Mouse (Mus musculus): ENCODE measurements around the gene Gm20388.

Gene Gm20388

DNA sequence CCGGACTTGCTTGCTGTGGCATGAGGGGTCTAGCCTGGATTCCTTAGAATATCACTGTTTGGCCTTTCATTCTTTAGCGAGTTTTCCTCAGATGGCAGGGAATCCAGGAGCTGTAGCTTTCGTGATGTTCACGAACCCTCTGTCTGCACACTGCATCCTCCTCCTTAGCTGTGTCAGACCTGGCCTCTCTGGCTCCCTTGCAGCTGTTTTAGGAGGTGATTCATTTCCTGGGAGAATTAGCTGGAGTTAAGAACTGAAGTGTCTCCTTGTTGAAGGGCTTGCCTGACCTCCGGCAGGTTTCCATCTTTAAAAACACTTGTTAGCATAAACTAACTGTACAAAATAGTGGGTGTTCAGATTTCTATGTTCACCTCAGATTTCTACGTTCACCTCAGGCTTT, 4343.3 kb downstream of the Gm20388 start:
- DNase-seq, result no peak

DNA sequence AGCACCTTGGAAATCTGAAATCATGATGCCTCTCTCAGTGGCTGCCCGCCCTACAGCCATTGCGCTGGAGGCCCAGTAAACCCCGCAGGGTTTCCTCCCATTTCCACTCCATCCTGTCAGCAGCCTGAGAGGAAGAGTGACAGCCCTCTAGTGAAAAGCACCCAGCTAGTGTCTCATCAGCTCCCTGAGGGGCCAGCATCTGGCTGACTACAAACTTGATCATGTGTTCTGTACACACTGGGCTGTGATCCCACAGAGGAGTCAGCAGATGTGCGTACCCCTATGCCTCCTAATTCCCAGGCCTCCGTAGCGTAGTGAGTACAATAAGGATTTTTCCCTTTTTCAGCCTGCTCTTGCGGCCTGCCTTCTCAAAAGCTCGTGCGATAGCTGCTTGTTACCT, 4346.2 kb downstream of the Gm20388 start:
- no peak for DNase-seq

GRCm38 (mm10) chr8:124257363-124257762, 4346.7 kb downstream of the Gm20388 start:
- no peak for DNase-seq

GRCm38 (mm10) chr8:124259146-124259545, 4348.5 kb downstream of the Gm20388 start:
- DNase-seq, result no peak

DNA sequence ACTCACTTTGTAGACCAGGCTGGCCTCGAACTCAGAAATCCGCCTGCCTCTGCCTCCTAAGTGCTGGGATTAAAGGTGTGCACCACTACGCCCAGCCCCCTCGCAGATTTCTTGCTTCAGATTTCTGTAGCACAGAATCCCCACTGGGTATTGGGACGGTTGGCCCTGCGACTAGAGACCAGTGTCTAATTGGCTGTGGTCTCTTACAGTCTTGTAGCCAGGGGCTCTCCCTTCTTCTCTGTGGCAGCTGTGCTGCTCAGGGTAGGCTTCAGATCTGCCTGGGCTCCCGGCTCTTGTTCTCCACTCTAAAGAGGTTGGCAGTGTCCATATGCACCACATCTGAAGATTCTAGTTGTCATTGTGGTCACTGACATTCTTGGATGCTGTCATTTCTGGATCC, 4349.3 kb downstream of the Gm20388 start:
- DNase-seq, result no peak

- DNase-seq, result no peak
Measured at GRCm38 (mm10) chr8:124260371-124260770, 4349.7 kb downstream of the Gm20388 start.

DNA sequence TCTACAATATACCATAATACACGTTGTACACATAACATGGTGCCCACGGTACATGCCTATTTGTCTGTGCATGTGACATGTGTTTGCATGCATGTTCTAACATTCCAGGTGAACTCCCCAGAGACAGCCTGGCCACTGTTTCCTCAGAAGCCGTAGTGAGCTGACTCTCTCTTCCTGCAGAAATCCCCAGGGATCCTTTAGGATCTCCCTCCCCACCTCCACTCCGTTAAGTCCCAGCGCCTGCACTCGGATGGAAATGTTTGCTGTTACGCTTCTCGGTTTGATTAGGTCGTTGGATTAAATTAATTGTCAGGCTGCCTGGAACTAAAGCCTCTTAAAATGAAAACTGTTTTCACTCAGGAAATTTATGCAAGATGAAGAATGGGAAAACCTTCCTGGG, 4352.4 kb downstream of the Gm20388 start:
- DNase-seq, result no peak

DNA sequence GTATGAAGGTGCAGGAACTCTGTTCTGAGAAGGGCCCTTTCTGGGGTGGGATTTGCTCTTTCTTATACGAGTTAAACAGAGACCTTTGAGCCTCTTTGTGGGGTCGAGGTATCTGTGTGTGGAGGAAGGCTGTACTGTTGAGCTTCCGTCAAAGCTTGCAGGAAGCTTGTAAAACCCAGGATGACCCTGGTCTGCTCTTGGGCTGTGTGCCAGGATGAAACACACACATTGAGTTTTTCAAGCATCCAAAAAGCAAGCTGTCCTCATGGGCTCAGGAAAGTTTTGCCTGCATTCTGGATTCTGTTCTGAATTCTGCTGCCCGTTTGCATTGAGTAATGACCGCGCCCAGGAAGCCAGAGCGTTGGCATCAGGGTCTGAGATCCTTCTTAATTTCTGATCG, 4353.4 kb downstream of the Gm20388 start:
- no peak for DNase-seq

GRCm38 (mm10) chr8:124264671-124265070, 4354.0 kb downstream of the Gm20388 start:
- no peak for DNase-seq

GRCm38 (mm10) chr8:124265130-124265529, 4354.5 kb downstream of the Gm20388 start:
- DNase-seq, result no peak

GRCm38 (mm10) chr8:124265798-124266197, 4355.2 kb downstream of the Gm20388 start:
- DNase-seq, result no peak

DNA sequence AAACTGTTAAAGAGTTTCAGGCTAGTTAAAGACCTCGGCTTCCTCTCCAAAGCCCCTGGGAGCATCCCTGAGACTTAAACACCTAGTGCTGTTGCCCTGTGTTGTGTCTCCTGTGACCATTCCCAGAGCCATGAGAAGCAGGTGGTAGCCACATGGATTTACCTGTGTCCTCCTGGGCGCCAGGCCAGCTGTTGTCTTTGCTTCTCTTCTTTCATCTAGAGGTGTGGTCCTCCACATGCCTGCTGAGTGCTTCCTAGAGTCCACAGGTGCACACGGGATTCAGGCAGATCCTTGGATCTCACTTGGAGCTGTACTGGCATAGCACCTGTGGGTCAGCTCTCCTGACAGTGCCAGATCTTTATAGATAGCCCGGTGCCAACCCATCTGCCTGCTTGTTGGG, 4356.6 kb downstream of the Gm20388 start:
- no peak for DNase-seq

GRCm38 (mm10) chr8:124270504-124270903, 4359.9 kb downstream of the Gm20388 start:
- DNase-seq, result no peak

DNA sequence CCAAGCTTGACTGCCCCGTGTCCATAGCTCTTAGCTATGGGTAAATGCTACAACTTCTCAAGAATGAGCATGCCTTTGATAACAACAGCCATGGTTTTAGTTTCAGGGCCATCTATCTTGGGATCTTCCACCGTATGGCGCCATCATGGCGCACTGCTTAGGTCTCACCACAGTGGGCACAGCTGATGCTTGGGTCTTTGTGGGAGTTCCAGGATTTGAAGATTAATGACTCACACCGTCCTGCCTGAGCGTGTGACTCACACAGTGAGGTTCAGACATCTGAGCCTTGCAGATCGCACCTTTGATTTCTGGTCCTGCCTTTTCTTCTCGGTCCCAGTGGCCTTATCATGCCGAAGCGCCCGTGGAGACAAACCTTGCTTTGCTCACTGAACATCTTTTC, 4360.3 kb downstream of the Gm20388 start:
- DNase-seq, result no peak

- DNase-seq, result no peak
Measured at GRCm38 (mm10) chr8:124271518-124271917, 4360.9 kb downstream of the Gm20388 start.

DNA sequence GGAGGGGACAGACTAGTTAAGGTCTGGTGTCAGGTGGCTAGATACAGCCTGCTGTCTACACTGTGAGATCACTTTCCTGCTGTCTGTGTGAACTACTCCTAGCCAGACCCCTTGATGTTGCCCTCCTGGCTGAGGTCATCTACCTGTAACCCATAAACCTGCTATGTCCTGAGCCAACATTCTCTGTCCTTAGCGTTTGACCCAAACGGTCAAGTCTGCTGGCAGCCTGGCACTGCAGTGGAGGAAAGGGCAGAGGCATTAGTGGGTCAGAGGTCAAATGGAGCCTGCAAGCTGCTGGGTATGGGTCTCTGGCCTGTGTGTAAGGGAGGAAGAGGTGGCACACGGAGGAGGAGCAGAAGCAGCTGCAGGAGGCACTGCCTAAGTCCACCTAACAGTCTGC, 4362.2 kb downstream of the Gm20388 start:
- no peak for DNase-seq

- DNase-seq, result no peak
Measured at GRCm38 (mm10) chr8:124273606-124274218, 4363.1 kb downstream of the Gm20388 start.

- no peak for DNase-seq
Measured at GRCm38 (mm10) chr8:124274441-124275120, 4363.9 kb downstream of the Gm20388 start.

DNA sequence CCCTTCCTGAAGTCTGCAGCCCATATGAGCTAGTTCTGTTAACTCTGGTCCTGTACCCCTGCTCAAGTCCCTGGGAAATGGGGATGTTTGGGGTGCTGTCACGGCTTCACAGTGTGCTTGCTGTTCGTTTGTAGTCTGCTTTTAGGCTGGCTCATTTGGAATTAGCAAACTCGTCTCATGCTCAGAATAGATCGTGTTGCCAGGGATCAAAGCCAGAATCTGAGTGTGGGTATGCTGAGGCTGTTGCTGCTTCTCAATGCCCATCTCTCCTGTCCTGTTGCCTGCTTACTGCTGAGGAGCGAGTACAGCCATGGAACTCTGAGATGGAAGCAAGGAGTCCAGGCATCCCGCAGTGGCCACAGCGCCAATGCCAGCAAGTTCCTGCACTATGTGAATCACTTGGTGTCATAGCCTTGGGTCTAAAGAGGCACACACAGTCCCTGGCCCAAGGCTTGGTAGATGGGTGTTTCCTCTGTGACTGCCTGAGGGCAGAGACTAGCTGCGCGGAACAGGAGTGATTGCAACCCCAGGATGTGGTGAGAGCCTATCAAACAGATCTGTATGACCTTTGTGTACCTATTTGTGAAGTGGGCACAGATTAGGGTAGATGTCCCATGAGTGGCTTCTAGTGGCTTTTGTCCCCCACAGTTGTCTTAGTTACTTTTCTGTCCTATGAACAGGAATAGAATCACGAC, 4364.9 kb downstream of the Gm20388 start:
- DNase-seq, result no peak

DNA sequence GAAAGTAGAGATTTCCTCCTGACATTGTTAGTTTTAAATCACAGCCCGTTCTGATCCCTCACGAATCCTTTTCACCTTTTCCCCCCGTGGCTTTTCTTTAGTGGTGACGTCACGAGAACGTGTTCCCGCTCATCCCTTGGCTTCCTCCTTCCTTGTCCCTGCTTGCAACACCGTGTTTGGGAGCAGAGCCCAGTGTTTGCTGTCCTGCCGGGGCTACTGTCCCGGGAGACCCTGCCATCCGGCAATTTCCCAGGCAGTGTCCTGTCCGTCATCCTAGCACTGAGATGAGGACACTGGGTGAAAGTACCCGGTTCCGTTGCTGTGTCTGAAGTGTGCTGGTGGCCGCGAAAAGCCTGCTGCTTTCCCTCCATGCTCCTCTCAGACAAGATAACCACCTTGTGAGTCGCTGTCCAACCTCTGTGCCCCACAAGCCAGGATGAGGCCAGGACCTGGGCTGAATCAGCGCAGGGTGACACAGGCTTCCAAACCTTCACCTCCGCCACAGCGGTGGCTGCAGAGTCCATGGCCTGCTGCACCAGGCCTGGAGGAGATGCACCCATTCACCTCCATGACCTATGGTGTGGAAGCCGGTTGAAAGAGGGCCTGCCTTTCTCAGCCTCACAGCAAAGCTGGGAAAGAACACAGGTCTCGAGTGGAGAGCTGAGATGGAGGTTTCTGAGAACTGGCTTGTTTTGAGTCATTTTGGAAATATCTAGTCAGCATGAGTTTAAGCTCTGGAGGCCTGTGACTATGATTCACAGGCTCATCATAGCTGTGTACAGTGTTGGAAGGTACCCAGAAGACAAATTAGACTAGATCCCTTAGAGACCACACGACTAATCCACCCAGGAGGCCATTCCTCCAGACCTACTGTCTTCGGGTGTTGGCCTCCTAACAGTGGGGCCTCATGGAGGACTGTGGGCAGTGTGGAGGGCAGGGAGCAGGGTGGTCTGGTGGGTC, 4367.6 kb downstream of the Gm20388 start:
- no peak for DNase-seq

GRCm38 (mm10) chr8:124278956-124279689, 4368.5 kb downstream of the Gm20388 start:
- DNase-seq, result no peak

DNA sequence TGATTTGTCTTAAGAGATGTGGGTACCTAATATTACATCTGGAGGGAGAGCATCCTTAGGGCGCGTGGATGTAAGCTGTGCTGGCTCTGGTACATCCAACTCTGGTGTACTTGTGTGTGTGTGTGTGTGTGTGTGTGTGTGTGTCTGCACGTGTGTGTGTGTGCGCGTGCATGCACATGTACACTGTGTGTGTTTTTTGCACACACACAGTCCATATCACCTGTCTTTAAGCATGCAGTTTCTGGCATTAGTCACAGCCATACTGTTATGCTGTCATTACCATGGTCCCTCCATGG, 4369.0 kb downstream of the Gm20388 start:
- no peak for DNase-seq
